Mouse (Mus musculus): ENCODE measurements at regions not wholly inside any gene's neighbourhood (a gene's known extent, or its start where the extent isn't known, plus 50 kb on each side); places are given as distances from the start of the nearest gene placed in this dataset.
A peak's percentile ranks its signal among the peaks of the same experiment; 100 is the strongest.

GRCm38 (mm10) chr6:117505431-117505830 lies 335.5 kb upstream of the Zfp637 start:
- DNase-seq (ENCODE audit: low spot score) = no peak

- DNase-seq (ENCODE audit: low spot score) = no peak
Observed at GRCm38 (mm10) chr6:117506619-117507018, 334.4 kb upstream of the Zfp637 start.

GRCm38 (mm10) chr6:117508860-117509259 lies 332.1 kb upstream of the Zfp637 start:
- no peak for DNase-seq (ENCODE audit: low spot score)

GRCm38 (mm10) chr6:117510026-117510425 lies 331.0 kb upstream of the Zfp637 start:
- no peak for DNase-seq (ENCODE audit: low spot score)

GRCm38 (mm10) chr6:117514831-117515230 lies 326.1 kb upstream of the Zfp637 start:
- no peak for DNase-seq (ENCODE audit: low spot score)

GRCm38 (mm10) chr6:117516906-117517305 lies 324.1 kb upstream of the Zfp637 start:
- no peak for DNase-seq (ENCODE audit: low spot score)

- DNase-seq (ENCODE audit: low spot score) = no peak
Observed at GRCm38 (mm10) chr6:117518939-117519338, 322.0 kb upstream of the Zfp637 start.

GRCm38 (mm10) chr6:117519466-117519865 lies 321.5 kb upstream of the Zfp637 start:
- DNase-seq (ENCODE audit: low spot score) = no peak

- DNase-seq (ENCODE audit: low spot score) = no peak
Observed at GRCm38 (mm10) chr6:117526161-117526935, 314.6 kb upstream of the Zfp637 start.

- DNase-seq (ENCODE audit: low spot score) = no peak
Observed at GRCm38 (mm10) chr6:117527526-117527925, 313.5 kb upstream of the Zfp637 start.

- no peak for DNase-seq (ENCODE audit: low spot score)
Observed at GRCm38 (mm10) chr6:117534149-117534548, 306.8 kb upstream of the Zfp637 start.

- DNase-seq (ENCODE audit: low spot score) = no peak
Observed at GRCm38 (mm10) chr6:117534991-117535390, 306.0 kb upstream of the Zfp637 start.

- DNase-seq (ENCODE audit: low spot score) = no peak
Observed at GRCm38 (mm10) chr6:117536084-117536483, 304.9 kb upstream of the Zfp637 start.

- no peak for DNase-seq (ENCODE audit: low spot score)
Observed at GRCm38 (mm10) chr6:117542431-117542830, 298.5 kb upstream of the Zfp637 start.

- DNase-seq (ENCODE audit: low spot score) = no peak
Observed at GRCm38 (mm10) chr6:117544276-117545196, 296.4 kb upstream of the Zfp637 start.

GRCm38 (mm10) chr6:117550930-117551329 lies 290.1 kb upstream of the Zfp637 start:
- no peak for DNase-seq (ENCODE audit: low spot score)

- DNase-seq (ENCODE audit: low spot score) = peak; percentile 10
Observed at GRCm38 (mm10) chr6:117552006-117552667, 288.8 kb upstream of the Zfp637 start.

- no peak for DNase-seq (ENCODE audit: low spot score)
Observed at GRCm38 (mm10) chr6:117563159-117563558, 277.8 kb upstream of the Zfp637 start.

GRCm38 (mm10) chr6:117563704-117564103 lies 277.3 kb upstream of the Zfp637 start:
- DNase-seq (ENCODE audit: low spot score) = no peak

- DNase-seq (ENCODE audit: low spot score) = no peak
Observed at GRCm38 (mm10) chr6:117566786-117567185, 274.2 kb upstream of the Zfp637 start.

- no peak for DNase-seq (ENCODE audit: low spot score)
Observed at GRCm38 (mm10) chr6:117567691-117568090, 273.3 kb upstream of the Zfp637 start.

- DNase-seq (ENCODE audit: low spot score) = no peak
Observed at GRCm38 (mm10) chr6:117569576-117570326, 271.2 kb upstream of the Zfp637 start.

All from retina, embryonic 14.5 days (tissue).